Mouse (Mus musculus): ENCODE results near the gene Chka. TPM values are rescaled to one million over a fixed set of nuclear protein-coding genes. Genes with fewer than 3 reads are reported as not detected.

Gene Chka
- total RNA-seq, 2 experiments from 2014 or later, result 106 to 122 TPM

- DNase-seq, result no peak
Measured at GRCm38 (mm10) chr19:3889096-3889495, 37.5 kb downstream of the Chka start.

GRCm38 (mm10) chr19:3890181-3890580 is 38.6 kb downstream of the Chka start:
- DNase-seq, result no peak

GRCm38 (mm10) chr19:3893545-3894116 is 42.1 kb downstream of the Chka start:
- no peak for DNase-seq

DNA sequence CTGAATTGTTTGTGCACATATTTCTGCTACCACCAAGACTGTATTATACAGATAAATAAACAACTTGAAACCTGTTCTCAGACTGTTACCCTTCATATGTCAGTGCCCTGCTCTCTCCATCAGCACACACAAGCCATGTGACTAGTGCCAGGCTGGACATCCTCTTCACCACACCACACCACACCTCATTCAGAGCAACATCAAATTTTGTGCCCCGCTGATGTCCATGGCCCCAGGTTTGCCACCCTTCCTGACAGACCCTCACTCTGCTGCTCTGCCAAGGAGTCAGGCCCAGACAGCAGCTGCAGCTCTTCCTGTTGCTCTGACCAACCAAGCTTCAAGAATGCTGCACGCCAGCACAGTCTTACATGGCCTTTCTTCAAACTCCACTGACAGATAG is 42.7 kb downstream of the Chka start:
- no peak for DNase-seq

DNA sequence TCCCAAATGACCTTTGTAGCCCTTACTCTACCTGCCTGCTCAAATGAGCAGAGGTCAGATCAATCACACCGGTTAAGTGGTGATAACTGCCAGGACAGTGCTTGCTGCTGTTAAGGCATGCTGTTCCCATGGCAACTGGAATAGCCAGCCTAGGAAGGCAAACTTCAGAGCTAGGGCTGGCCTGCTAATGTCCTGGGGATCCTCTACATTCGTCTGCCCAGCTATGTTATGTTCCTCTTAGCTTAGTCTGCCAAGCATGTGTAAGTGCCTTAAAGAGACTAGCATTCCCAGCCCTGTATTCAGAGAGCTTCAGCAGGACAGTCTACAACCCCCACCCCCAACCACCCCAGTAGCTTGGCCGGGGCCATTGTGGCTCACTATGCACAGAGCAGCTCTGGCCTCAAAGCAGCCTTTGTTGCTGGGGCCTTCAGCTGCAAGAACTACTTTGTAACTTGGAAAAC is 43.6 kb downstream of the Chka start:
- DNase-seq, result no peak

- DNase-seq, result no peak
Measured at GRCm38 (mm10) chr19:3896208-3896607, 44.6 kb downstream of the Chka start.

GRCm38 (mm10) chr19:3897557-3897956 is 46.0 kb downstream of the Chka start:
- DNase-seq, result no peak

GRCm38 (mm10) chr19:3898952-3899351 is 47.4 kb downstream of the Chka start:
- DNase-seq, result no peak

DNA sequence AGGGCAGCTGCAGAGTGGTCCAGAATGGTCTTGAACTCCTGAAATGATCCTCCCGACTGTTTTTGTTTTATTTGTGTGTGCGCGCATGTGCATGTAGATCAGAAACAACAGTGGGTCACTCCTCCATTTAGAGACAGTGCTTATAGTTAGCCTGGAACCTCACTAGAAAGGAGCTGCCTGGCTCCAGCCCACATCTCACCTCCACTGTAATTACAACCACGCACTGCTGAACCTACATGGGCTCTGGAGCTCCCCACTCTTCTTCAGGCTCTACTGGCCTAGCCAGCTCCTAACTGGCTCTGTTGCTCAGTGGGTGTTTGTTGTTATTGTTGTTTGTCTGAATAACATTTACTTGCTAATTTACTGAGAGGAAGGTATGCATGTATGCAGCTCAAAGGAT is 48.0 kb downstream of the Chka start:
- DNase-seq, result no peak

DNA sequence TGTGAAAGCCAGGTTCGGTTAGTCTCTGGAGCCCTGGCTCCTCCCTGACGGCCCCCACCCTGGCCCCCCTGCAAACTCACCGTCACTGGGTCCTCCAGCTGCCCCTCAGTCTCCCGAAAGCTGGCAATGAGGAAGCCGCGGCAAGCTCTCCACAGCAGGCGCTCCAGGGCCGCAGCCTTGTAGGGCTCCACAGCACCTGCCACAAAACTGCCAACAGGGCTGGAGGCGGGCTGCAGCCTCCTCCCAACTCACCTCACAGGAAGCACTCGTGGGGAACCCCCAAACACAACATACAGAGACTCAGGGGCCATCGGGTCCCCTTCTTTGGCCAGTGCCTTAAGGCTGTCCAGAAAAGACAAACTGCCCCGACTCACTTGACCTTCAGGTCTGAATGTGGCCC is 51.4 kb downstream of the Chka start:
- DNase-seq, result no peak

DNA sequence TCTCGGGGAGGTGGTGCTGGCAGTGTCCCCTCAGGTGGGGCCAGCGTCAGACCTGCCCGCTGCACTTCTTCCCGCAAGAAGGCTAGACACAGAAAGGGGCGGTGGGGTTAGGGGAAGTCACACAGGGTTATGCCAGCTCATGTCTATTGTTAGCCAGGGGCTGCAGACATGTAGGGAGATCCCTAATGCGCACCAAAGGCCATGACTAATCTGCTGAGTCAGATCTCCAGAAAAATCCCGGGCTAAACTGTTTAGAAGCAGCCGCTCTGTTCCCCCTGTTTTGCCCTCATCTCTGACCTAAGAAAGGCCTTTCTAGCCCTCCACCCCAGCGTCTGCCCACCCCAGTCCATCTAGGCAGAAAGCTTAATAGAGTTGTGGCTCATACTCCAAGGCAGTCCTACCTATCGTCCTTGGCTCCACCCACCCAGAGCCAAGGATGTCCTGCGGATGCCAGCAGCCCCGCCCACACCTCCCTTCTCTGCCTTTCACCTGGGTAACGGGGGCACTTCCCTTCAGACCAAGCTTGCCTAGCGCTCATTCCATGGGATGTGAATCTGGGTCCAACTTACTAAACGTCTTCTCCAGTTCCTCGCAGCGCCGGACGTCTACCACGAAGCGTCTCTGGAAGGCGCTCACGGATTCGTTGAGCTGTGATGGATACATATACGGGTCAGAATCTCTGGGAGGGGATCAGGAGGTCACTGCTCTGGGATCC is 52.2 kb downstream of the Chka start:
- no peak for DNase-seq

- DNase-seq, result no peak
Measured at GRCm38 (mm10) chr19:3904363-3904675, 52.7 kb downstream of the Chka start.

- no peak for DNase-seq
Measured at GRCm38 (mm10) chr19:3905261-3905969, 53.8 kb downstream of the Chka start.

- no peak for DNase-seq
Measured at GRCm38 (mm10) chr19:3906326-3906725, 54.8 kb downstream of the Chka start.

- DNase-seq, result peak; percentile 64 to 73
Measured at GRCm38 (mm10) chr19:3906795-3907786, 55.5 kb downstream of the Chka start, which contains the start of gene Tcirg1. Gene Tcirg1, minus strand, starts transcription at chr19:3907133.

- DNase-seq, result no peak
Measured at GRCm38 (mm10) chr19:3907876-3908660, 56.5 kb downstream of the Chka start.

GRCm38 (mm10) chr19:3910206-3910605 is 58.6 kb downstream of the Chka start:
- no peak for DNase-seq

DNA sequence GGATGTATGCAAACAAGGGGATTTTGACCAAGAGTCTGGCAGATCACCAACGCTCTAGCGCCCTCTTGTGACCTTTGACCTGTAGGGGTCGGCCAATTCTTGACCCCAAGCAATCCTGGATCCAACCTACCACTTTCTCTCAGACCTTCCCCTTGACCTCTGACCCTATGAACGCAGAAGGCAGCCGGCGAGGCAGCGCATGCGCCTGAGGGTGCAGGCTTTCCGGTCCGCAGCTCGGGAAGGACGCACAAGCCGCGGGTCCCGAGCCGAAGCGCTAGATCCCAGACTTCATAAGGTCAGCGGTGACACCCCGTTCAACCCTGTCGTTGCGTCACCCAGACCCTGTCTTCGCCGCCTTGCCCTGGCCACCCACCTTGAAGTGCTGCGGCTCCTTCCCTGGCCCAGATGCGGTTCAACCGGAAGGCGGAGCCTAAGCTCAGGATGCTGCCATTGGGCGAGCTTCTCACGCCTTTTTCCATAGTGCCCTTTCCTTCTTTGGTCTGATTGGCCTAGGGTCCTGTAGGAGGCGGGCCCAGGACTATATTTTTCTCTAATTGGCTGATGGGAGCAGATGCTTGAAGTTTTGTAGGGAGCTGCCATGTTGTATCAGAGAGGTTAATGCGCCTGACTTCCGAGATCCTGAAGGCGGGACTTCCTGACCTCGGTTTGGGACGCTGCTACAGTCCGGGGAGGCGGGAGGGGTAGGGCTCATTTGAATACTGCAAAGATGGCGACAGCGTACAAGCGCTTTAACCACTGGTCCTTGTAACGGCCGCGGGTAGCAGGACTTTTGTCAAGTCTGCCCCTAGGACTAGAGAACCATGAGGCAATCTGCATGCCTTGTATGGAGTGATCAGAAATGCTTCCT is 61.0 kb downstream of the Chka start, which contains the start of gene Ndufs8:
TSS of gene Ndufs8 (minus strand) at position 438 of the 868 bp plus-strand sequence.
- DNase-seq, result peak; percentile 94 to 95

DNA sequence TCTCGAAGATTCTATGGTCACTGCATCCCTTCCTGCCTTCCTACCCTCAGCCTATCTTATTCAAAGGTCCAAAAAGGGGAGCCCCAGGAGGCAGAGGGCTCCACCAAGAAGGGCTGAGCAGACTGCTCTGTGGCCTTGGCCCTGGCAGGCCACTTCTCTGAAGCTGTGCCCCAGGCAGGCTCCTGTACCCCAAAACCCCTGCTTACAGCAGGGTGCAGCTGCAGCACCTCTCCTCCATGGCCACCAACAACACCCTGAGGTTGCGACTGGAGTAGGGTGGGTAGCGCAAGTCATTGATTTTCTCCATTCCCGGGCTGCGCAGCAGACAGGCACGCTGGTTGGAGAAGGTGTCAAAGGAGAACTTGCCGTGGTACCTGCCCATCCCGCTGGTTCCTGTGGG is 62.1 kb downstream of the Chka start:
- DNase-seq, result no peak

DNA sequence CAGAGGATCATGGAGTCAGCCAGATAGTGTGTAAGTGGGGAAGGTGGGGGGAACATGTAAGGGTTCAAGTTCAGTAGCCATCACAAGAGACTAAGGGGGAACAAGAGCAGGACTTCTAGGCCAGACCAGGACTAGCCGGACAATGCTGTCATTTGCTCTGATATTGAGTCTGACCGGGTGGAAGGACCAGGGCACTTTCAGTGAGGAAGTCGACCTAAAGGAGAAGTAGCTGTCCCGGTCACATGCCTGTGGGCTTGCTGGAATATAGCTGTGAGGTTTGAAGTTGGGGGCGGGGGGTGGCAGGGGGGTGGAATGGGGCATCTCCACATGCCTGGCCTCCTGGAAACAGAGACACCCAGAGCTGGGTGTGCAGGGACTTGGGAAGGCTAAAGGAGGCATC is 63.0 kb downstream of the Chka start:
- DNase-seq, result no peak

DNA sequence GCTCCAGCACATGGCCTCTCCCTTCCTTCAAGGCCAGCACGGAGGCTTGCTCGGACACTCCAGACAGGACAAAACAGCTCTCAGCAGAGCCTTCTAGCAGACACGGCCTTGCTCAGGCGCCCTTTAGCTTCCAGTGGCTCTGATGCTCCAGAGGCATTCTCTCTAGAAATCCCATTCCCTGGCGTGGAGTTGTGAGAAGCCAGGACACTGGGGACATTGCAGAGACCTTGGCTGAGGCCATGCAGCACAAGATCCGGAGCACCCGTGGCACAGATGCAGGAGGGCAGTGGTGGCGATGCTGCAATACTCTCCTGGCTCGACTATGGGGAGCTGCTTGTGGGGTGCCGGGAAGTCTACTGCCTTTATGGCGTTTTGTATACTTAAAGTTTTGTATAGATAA is 65.2 kb downstream of the Chka start:
- no peak for DNase-seq

Measured in layer of hippocampus, postnatal 36 days (tissue).